ENCODE assay signal across 8 mouse cellular contexts in genomic region chr6:54592938-54593535, GRCm38 (mm10). TPM values are rescaled to one million over a fixed set of nuclear protein-coding genes. Genes with fewer than 3 reads are reported as not detected.
DNase-seq lines count a peak whose midpoint lies in the region; ATAC-seq and TF ChIP-seq lines count a peak whose summit lies in the region.

No protein-coding gene starts in this region.

- H3K4me1 ChIP-seq in ES-E14 (ENCODE audit: control insufficient read depth in 2 of 2, insufficient read depth in 2 of 2, low read length in 2 of 2, poor library complexity in 1 of 2), result peaks cover 0 to 7% of the 10 kb centered on the region in 2 experiments; a peak in 2 of 4 replicates
- peaks cover 10% of the 10 kb centered on the region for H3K4me1 ChIP-seq in forebrain, embryonic 14.5 days (ENCODE audit: control insufficient read depth, insufficient read depth, low read length)
- peaks cover 9% of the 10 kb centered on the region for H3K4me1 ChIP-seq in liver, embryonic 16.5 days (ENCODE audit: control insufficient read depth, low read depth, low read length)
- H3K4me1 ChIP-seq in neural tube, embryonic 12.5 days, result peaks cover 20% of the 10 kb centered on the region
- no peaks in the 10 kb centered on the region for H3K4me1 ChIP-seq in stomach, postnatal 0 days (replicated peaks; ENCODE audit: control insufficient read depth, insufficient read depth)

- H3K4me2 ChIP-seq in forebrain, embryonic 14.5 days (ENCODE audit: low read length), result peak overlapping the region; percentile 73
- H3K4me2 ChIP-seq in liver, embryonic 16.5 days (ENCODE audit: low read depth, low read length), result peak overlapping the region; percentile 76
- peak overlapping the region; percentile 56 for H3K4me2 ChIP-seq in neural tube, embryonic 12.5 days (replicated peaks)
- peak overlapping the region; percentile 52 for H3K4me2 ChIP-seq in stomach, postnatal 0 days (replicated peaks; ENCODE audit: low read depth)

- ATAC-seq in forebrain, embryonic 14.5 days, result peak; percentile 89
- ATAC-seq in liver, embryonic 16.5 days (ENCODE audit: low read depth), result peak; percentile 76
- ATAC-seq in neural tube, embryonic 12.5 days (ENCODE audit: low FRiP score, low read depth), result peak; percentile 79
- peak; percentile 86 for ATAC-seq in stomach, postnatal 0 days (ENCODE audit: low FRiP score, low TSS enrichment)

- H3K9me3 ChIP-seq in ES-E14 (ENCODE audit: control insufficient read depth, insufficient read depth, low read depth, low read length), result no peaks in the 10 kb centered on the region
- no peaks in the 10 kb centered on the region for H3K9me3 ChIP-seq in forebrain, embryonic 14.5 days (replicated peaks; ENCODE audit: control insufficient read depth, low read length)
- no peaks in the 10 kb centered on the region for H3K9me3 ChIP-seq in liver, embryonic 16.5 days (replicated peaks; ENCODE audit: control insufficient read depth, low read length)
- H3K9me3 ChIP-seq in neural tube, embryonic 12.5 days, result no peaks in the 10 kb centered on the region
- no peaks in the 10 kb centered on the region for H3K9me3 ChIP-seq in stomach, postnatal 0 days (ENCODE audit: control insufficient read depth, low read length)

- intact Hi-C loops in heart, postnatal 10 days (cut with DNase I), result loop anchor here (10.0 kb wide), 2 partner anchors 222 to 382 kb away; partner anchors contain the start of genes Nod1 and Znrf2

- H3K27ac ChIP-seq in ES-E14 (ENCODE audit: insufficient read depth, low read depth, low read length, poor library complexity, severe bottlenecking), result no peak overlapping the region
- peak overlapping the region; percentile 48; the same call in 1 of the 2 replicates for H3K27ac ChIP-seq in forebrain, embryonic 14.5 days (ENCODE audit: low read depth, low read length)
- peak overlapping the region; percentile 10; the same call in 1 of the 2 replicates for H3K27ac ChIP-seq in liver, embryonic 16.5 days (ENCODE audit: low read length)
- H3K27ac ChIP-seq in neural tube, embryonic 12.5 days, result no peak overlapping the region
- H3K27ac ChIP-seq in stomach, postnatal 0 days (replicated peaks), result peak overlapping the region; percentile 53

- under 1% methylated on average over 20 of the region's 20 CpGs for WGBS in forebrain, embryonic 14.5 days
- WGBS in liver, embryonic 16.5 days (ENCODE audit: insufficient replicate concordance), result under 1% methylated on average over 20 of the region's 20 CpGs
- WGBS in neural tube, embryonic 12.5 days, result under 1% methylated on average over 20 of the region's 20 CpGs
- WGBS in stomach, postnatal 0 days, result under 1% methylated on average over 20 of the region's 20 CpGs

- no peaks in the 10 kb centered on the region for H3K36me3 ChIP-seq in ES-E14 (ENCODE audit: control insufficient read depth, insufficient read depth, low read length, poor library complexity, severe bottlenecking)
- H3K36me3 ChIP-seq in forebrain, embryonic 14.5 days (ENCODE audit: control insufficient read depth, insufficient read depth, low read length), result no peaks in the 10 kb centered on the region
- no peaks in the 10 kb centered on the region for H3K36me3 ChIP-seq in liver, embryonic 16.5 days (ENCODE audit: control insufficient read depth, insufficient read depth)
- H3K36me3 ChIP-seq in neural tube, embryonic 12.5 days, result no peaks in the 10 kb centered on the region
- no peaks in the 10 kb centered on the region for H3K36me3 ChIP-seq in stomach, postnatal 0 days (ENCODE audit: control insufficient read depth, insufficient read depth, low read length)

- 0 out of 2 replicates have a peak, but pooled peaks have one; percentile 10 for TF ChIP-seq CTCF in stomach, postnatal 0 days (IDR thresholded peaks at IDR 0.05; ENCODE audit: low read depth)

- H3K4me3 ChIP-seq in ES-E14 (ENCODE audit: insufficient read depth in 1 of 2, low read depth in 1 of 2, low read length in 2 of 2, poor library complexity in 1 of 2, severe bottlenecking in 1 of 2), result peak overlapping the region; percentile 57 to 90
- peak overlapping the region; percentile 50 for H3K4me3 ChIP-seq in forebrain, embryonic 14.5 days (ENCODE audit: low read depth, low read length)
- peak overlapping the region; percentile 69 for H3K4me3 ChIP-seq in liver, embryonic 16.5 days (ENCODE audit: low read depth, low read length)
- H3K4me3 ChIP-seq in neural tube, embryonic 12.5 days, result peak overlapping the region; percentile 51
- peak overlapping the region; percentile 58 for H3K4me3 ChIP-seq in stomach, postnatal 0 days (ENCODE audit: low read depth, low read length)

- no peaks in the 10 kb centered on the region for H3K27me3 ChIP-seq in forebrain, embryonic 14.5 days (replicated peaks; ENCODE audit: control insufficient read depth, insufficient read depth, low read length)
- H3K27me3 ChIP-seq in liver, embryonic 16.5 days (ENCODE audit: control insufficient read depth, insufficient read depth, low read depth, low read length), result no peaks in the 10 kb centered on the region; the same call in 1 of the 2 replicates
- no peaks in the 10 kb centered on the region for H3K27me3 ChIP-seq in neural tube, embryonic 12.5 days (replicated peaks)
- H3K27me3 ChIP-seq in stomach, postnatal 0 days (ENCODE audit: control insufficient read depth, insufficient read depth, low read length), result no peaks in the 10 kb centered on the region

- no peak for TF ChIP-seq EP300 in stomach, postnatal 0 days (optimal IDR thresholded peaks at IDR 0.05)

- in situ Hi-C loops in ES-E14 (cut with MboI; ENCODE audit: low sequenced_read_pairs in 2 of 2, unreplicated experiment in 2 of 2), result no loop called here

- peak overlapping the region; percentile 56 for H3K9ac ChIP-seq in ES-E14 (ENCODE audit: insufficient read depth, low read depth, low read length, poor library complexity, severe bottlenecking)
- H3K9ac ChIP-seq in forebrain, embryonic 14.5 days (ENCODE audit: low read length), result peak overlapping the region; percentile 68
- H3K9ac ChIP-seq in liver, embryonic 16.5 days (ENCODE audit: low read depth, low read length), result peak overlapping the region; percentile 72
- H3K9ac ChIP-seq in neural tube, embryonic 12.5 days, result peak overlapping the region; percentile 33
- H3K9ac ChIP-seq in stomach, postnatal 0 days (ENCODE audit: low read length), result peak overlapping the region; percentile 48

- DNase-seq in ES-E14 (ENCODE audit: low read depth, low spot score), result peak; percentile 70
- DNase-seq in cerebellum, adult 11 months, result peak; percentile 89
- peak; percentile 96 for DNase-seq in forebrain, embryonic 14.5 days (ENCODE audit: low spot score)
- DNase-seq in heart, postnatal 10 days, result peak; percentile 96
- peak; percentile 95 to 97 for DNase-seq in kidney, postnatal 4 days
- DNase-seq in stomach, postnatal 0 days (ENCODE audit: low spot score), result peak; percentile 88

TF ChIP-seq in ES-E14, 5 proteins besides CTCF, POLR2A, EP300 and RAD21:
- TF ChIP-seq ZC3H11A (IDR thresholded peaks at IDR 0.05; ENCODE audit: borderline replicate concordance, low read depth, low read length), result no peak
- TF ChIP-seq CHD2 (IDR thresholded peaks at IDR 0.05; ENCODE audit: low read depth, low read length), result peak; percentile 93
- TF ChIP-seq MAFK (IDR thresholded peaks at IDR 0.05; ENCODE audit: insufficient read depth, low read depth, low read length), result no peak

RNA-seq across cellular contexts. Expression of gene Plekha8, which starts 1.9 kb away (rescaled TPM):
- total RNA-seq in ES-E14 (2012; rRNA removed), result 19.1 and 19.4 TPM in 2 replicates
- 11.8 and 13.0 TPM in 2 replicates for polyA plus RNA-seq in forebrain, embryonic 14.5 days (2014; fragmentation: Nextera tagmentation; extraction: Ambion mirVana)
- 10 to 100 TPM; 12.4 to 12.9 TPM for total RNA-seq in heart, postnatal 10 days (2021)
- polyA plus RNA-seq in liver, embryonic 16.5 days (2015; fragmentation: Nextera tagmentation; extraction: Ambion mirVana), result 2.1 and 2.5 TPM in 2 replicates
- 13.2 and 15.0 TPM in 2 replicates for polyA plus RNA-seq in neural tube, embryonic 12.5 days (2016; fragmentation: Nextera tagmentation; extraction: Ambion mirVana)
- 5.3 and 5.4 TPM in 2 replicates for polyA plus RNA-seq in stomach, postnatal 0 days (2015; fragmentation: Nextera tagmentation; extraction: Ambion mirVana)

RNA-seq across cellular contexts. Expression of gene Fkbp14, which starts 4.1 kb away (rescaled TPM):
- 7.5 and 7.6 TPM in 2 replicates for total RNA-seq in ES-E14 (2012; rRNA removed)
- 9.0 and 10.7 TPM in 2 replicates for polyA plus RNA-seq in forebrain, embryonic 14.5 days (2014; fragmentation: Nextera tagmentation; extraction: Ambion mirVana)
- 10 to 100 TPM; 15.1 to 17.0 TPM for total RNA-seq in heart, postnatal 10 days (2021)
- 4.1 and 4.3 TPM in 2 replicates for polyA plus RNA-seq in liver, embryonic 16.5 days (2015; fragmentation: Nextera tagmentation; extraction: Ambion mirVana)
- polyA plus RNA-seq in neural tube, embryonic 12.5 days (2016; fragmentation: Nextera tagmentation; extraction: Ambion mirVana), result 19.6 and 20.0 TPM in 2 replicates
- polyA plus RNA-seq in stomach, postnatal 0 days (2015; fragmentation: Nextera tagmentation; extraction: Ambion mirVana), result 9.7 and 12.4 TPM in 2 replicates

RNA-seq across cellular contexts. Expression of gene Scrn1, which starts 26.7 kb away (rescaled TPM):
- 4.9 and 8.9 TPM in 2 replicates for total RNA-seq in ES-E14 (2012; rRNA removed)
- 125 and 134 TPM in 2 replicates for polyA plus RNA-seq in forebrain, embryonic 14.5 days (2014; fragmentation: Nextera tagmentation; extraction: Ambion mirVana)
- total RNA-seq in heart, postnatal 10 days (2021), result 1 to 10 TPM; 8.3 to 9.3 TPM
- polyA plus RNA-seq in liver, embryonic 16.5 days (2015; fragmentation: Nextera tagmentation; extraction: Ambion mirVana), result 0.09 and 0.34 TPM in 2 replicates
- 88.2 and 88.7 TPM in 2 replicates for polyA plus RNA-seq in neural tube, embryonic 12.5 days (2016; fragmentation: Nextera tagmentation; extraction: Ambion mirVana)
- 3.4 and 5.7 TPM in 2 replicates for polyA plus RNA-seq in stomach, postnatal 0 days (2015; fragmentation: Nextera tagmentation; extraction: Ambion mirVana)

Comparison
In these comparisons a context has a peak if more than half of its experiments do, and no peak if none do; other contexts are left out.
1. H3K27ac ChIP-seq: peak in forebrain, embryonic 14.5 days (single experiment), liver, embryonic 16.5 days (single experiment) and stomach, postnatal 0 days (single experiment); none in ES-E14 (single experiment) and neural tube, embryonic 12.5 days (single experiment).
2. RNA of gene Scrn1, which starts 26.7 kb away (polyA plus RNA-seq): 125 to 134 TPM in forebrain, embryonic 14.5 days and 88.2 to 88.7 TPM in neural tube, embryonic 12.5 days; 3.4 to 5.7 TPM in stomach, postnatal 0 days and 0.09 to 0.34 TPM in liver, embryonic 16.5 days; every median in the first group is over 10 times any median in the second.
3. Peak in every context shown above with its lines, with median percentiles within 50 percentile points of each other: DNase-seq, H3K4me3 ChIP-seq, H3K9ac ChIP-seq, ATAC-seq and H3K4me2 ChIP-seq.